Mouse (Mus musculus) midbrain, embryonic 12.5 days (tissue): Measurements from ENCODE around the gene Zfp787. TPM values are rescaled to one million over a fixed set of nuclear protein-coding genes. Genes with fewer than 3 reads are reported as not detected.
"Not testable (repeated sequence)": the region's sequence is repeated elsewhere in the genome, so short reads cannot be mapped to it uniquely, and the experiment has no call there.

Experiments
- ATAC-seq: fragments of 200-750 bp; cut with Nextera tagmentation; 2 replicates; pipeline ENCODE4 v1.8.0; 2017; ENCODE audit warnings: low read depth, moderate TSS enrichment, moderate library complexity; ENCODE audit not compliant: low FRiP score
- H3K27ac ChIP-seq: fragments of 300-500 bp; sonication (generic); replicated peaks from 2 replicates; pipeline ENCODE4 v1.5.1; 2016; ENCODE audit warnings: mild to moderate bottlenecking
- H3K27me3 ChIP-seq: fragments of 300-500 bp; sonication (generic); 2 replicates; pipeline ENCODE4 v1.6.1; 2016; ENCODE audit warnings: mild to moderate bottlenecking
- H3K36me3 ChIP-seq: fragments of 300-500 bp; sonication (generic); 2 replicates; pipeline ENCODE4 v1.6.1; 2016
- H3K4me1 ChIP-seq: fragments of 300-500 bp; sonication (generic); 2 replicates; pipeline ENCODE4 v1.6.1; 2016
- H3K4me2 ChIP-seq: fragments of 300-500 bp; sonication (generic); replicated peaks from 2 replicates; pipeline ENCODE4 v1.6.1; 2016; ENCODE audit warnings: mild to moderate bottlenecking, moderate library complexity
- H3K4me3 ChIP-seq: fragments of 300-500 bp; sonication (generic); 2 replicates; pipeline ENCODE4 v1.5.1; 2016; ENCODE audit warnings: mild to moderate bottlenecking
- H3K9ac ChIP-seq: fragments of 300-500 bp; sonication (generic); replicated peaks from 2 replicates; pipeline ENCODE4 v1.6.1; 2016; ENCODE audit warnings: mild to moderate bottlenecking, moderate library complexity
- H3K9me3 ChIP-seq: fragments of 300-500 bp; sonication (generic); 2 replicates; pipeline ENCODE4 v1.6.1; 2016; ENCODE audit warnings: mild to moderate bottlenecking
- WGBS: fragments of 180-500 bp; shearing (Covaris S2); methylation state at CpG from one replicate; pipeline ENCODE4 v1.1.7; 2016; 5-methylcytosine and 5-hydroxymethylcytosine counted together
- polyA plus RNA-seq: library from polyadenylated mRNA; unstranded; fragments of >200 nt; fragmentation: Nextera tagmentation; extraction: Ambion mirVana; gene quantifications from 2 replicates; pipeline ENCODE4 v1.2.1, GENCODE M21; 2016

The Zfp787 gene
- polyA plus RNA-seq, 1 experiment from 2014 or later, result 33.1 TPM

DNA sequence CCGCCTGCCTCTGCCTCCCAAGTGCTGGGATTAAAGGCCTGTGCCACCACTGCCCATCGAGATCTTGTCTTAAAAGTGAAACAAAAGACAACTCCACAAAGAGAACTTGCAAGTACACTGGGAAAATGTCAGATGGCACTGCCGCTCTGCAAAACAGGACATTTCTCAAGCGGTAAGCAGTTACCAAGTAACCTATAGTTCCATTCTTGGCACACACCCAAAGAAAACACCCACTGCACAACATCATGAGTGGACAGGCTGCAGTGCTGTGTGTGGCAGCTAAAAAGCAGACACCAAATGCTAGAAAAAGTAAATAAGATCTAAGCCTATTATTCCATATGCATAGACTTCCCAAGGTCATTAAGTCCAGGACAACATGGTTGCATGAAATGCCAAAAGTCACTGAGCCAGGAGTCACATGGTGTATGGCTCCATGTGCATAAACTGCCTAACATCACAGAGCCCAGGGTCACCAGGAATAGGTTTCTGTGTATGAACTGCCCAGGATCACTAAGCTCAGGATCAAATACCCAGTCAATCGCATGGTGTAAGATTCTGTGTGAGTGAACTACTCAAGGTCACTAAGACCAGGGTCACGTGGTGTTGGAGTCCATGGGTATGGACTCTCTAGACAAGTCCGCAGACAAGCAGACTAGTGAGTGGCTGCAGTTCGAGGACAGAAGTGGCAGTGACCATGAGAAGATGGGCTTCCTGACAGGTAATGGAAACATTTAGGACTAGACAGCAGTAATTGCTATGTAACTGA, 10.2 kb downstream of the Zfp787 start:
- H3K4me2 ChIP-seq, result no peak overlapping the region
- H3K4me1 ChIP-seq, result peaks cover 9% of the 10 kb centered on the region; the same call in 1 of the 2 replicates
- ATAC-seq, result no peak
- H3K9ac ChIP-seq, result no peak overlapping the region
- no peaks in the 10 kb centered on the region for H3K27me3 ChIP-seq
- 88% methylated on average over 8 of the region's 8 CpGs for WGBS
- H3K9me3 ChIP-seq, result no peaks in the 10 kb centered on the region
- H3K36me3 ChIP-seq, result peaks cover 15% of the 10 kb centered on the region
- H3K4me3 ChIP-seq, result no peak overlapping the region
- no peak overlapping the region for H3K27ac ChIP-seq

DNA sequence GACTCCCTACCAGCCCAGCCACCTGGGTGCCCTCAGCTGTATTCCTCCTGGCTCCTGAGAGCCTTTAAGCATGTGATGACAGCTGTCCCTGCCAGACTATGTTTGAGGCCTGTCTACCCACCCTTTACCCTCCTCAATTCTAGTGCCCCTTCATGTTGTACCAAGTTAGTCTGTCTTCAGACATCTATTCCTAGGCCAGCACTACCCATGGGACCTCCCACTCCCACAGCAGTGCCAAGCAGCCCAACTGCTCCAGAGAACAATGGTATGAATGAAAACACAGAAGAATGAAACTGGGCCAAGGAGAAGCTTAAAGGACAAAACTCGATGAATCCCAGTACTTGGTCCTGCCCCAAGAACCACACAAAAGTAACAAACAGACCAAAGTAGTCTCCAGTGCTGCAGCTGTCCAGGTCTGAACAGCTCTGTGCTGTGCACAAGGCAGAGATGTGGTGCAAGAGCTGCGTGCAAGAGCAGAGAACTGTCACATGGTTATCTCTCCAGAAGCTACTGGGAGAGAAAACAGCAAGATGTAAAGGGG, 11.7 kb downstream of the Zfp787 start:
- Histone ChIP-seq H3K9ac (no peak overlapping the region), H3K4me2 (no peak overlapping the region), H3K4me3 (no peak overlapping the region), H3K4me1 (peaks cover 6% of the 10 kb centered on the region; the same call in 1 of the 2 replicates), H3K9me3 (no peaks in the 10 kb centered on the region), H3K36me3 (peaks cover 20% of the 10 kb centered on the region), H3K27me3 (no peaks in the 10 kb centered on the region), H3K27ac (no peak overlapping the region)
- ATAC-seq, result no peak
- WGBS, result 91% methylated on average over 2 of the region's 2 CpGs

DNA sequence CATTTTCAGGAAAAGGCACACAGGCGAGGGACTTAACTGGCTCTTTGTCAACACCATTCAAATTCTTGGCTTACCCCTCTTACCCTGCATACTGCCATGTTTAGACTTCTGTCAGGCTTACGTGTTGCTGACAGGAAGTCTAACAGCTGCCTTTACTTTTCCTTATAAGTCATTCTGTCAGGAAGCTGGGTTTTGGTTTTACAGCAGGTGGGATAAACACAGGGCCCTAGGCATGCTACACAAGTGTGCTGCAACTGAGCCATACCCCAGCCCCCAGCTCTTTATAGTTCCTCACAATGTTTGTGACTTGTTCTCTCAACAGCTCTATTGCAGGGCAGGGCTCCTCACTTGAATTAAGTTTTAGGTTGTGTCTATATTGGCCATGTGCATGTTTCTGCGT, 16.5 kb downstream of the Zfp787 start:
- ATAC-seq, result no peak
- H3K9me3 ChIP-seq, result no peaks in the 10 kb centered on the region
- H3K27ac ChIP-seq, result no peak overlapping the region
- whole genome bisulfite sequencing, result 83% methylated on average over 3 of the region's 3 CpGs
- H3K27me3 ChIP-seq, result no peaks in the 10 kb centered on the region
- no peak overlapping the region for H3K9ac ChIP-seq
- H3K4me3 ChIP-seq, result no peak overlapping the region
- H3K4me1 ChIP-seq, result no peaks in the 10 kb centered on the region
- H3K4me2 ChIP-seq, result no peak overlapping the region
- peaks cover 32% of the 10 kb centered on the region for H3K36me3 ChIP-seq

DNA sequence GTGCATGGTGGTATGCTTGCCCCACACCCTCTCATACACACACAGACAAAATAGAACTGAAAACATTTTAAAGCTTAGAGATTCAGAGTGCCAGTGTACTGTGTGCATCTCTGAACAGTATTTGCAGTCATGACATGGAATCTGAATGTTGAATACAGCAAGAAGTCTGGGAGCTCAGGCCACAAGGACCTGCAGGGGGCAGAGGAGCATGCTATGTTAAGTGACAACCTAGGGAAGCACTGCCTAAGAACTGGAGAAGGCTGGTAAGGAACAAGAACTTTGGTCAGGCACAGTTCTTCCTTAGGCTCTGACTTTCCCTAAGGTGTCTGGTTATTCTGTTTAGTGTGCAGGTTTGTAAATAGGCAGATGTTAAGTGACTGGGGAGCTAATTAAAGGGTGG, 19.3 kb downstream of the Zfp787 start:
- H3K4me2 ChIP-seq, result no peak overlapping the region
- no peak overlapping the region for H3K4me3 ChIP-seq
- no peaks in the 10 kb centered on the region for H3K27me3 ChIP-seq
- no peak for ATAC-seq
- H3K9me3 ChIP-seq, result no peaks in the 10 kb centered on the region
- no peaks in the 10 kb centered on the region for H3K4me1 ChIP-seq
- no peak overlapping the region for H3K27ac ChIP-seq
- no peak overlapping the region for H3K9ac ChIP-seq
- H3K36me3 ChIP-seq, result peaks cover 52% of the 10 kb centered on the region

DNA sequence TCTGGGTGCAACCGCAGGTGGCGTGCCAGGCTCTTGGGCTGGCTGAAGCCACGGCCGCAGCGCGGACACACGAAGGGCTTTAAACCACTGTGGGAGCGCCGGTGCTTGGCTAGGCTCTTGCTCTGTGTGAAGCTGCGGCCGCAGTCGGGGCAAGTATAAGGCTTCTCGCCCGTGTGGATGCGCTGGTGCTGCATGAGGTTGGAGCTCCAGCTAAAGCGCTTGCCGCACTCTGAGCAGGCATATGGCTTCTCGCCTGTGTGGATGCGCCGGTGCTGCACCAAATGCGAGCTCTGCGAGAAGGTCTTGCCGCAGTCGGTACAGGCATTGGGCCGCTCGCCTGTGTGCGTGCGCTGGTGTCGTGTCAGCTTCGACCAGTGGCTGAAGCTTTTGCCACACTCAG, 23.2 kb downstream of the Zfp787 start:
- no peaks in the 10 kb centered on the region for H3K27me3 ChIP-seq
- H3K4me1 ChIP-seq, result no peaks in the 10 kb centered on the region
- H3K4me2 ChIP-seq, result no peak overlapping the region
- 0 out of 2 replicates have a peak, but pooled peaks have one; percentile 3 for ATAC-seq
- no peak overlapping the region for H3K27ac ChIP-seq
- H3K4me3 ChIP-seq, result no peak overlapping the region
- WGBS, result 78% methylated on average over 30 of the region's 30 CpGs
- no peak overlapping the region for H3K9ac ChIP-seq
- H3K9me3 ChIP-seq, result no peaks in the 10 kb centered on the region
- peaks cover 44% of the 10 kb centered on the region for H3K36me3 ChIP-seq

DNA sequence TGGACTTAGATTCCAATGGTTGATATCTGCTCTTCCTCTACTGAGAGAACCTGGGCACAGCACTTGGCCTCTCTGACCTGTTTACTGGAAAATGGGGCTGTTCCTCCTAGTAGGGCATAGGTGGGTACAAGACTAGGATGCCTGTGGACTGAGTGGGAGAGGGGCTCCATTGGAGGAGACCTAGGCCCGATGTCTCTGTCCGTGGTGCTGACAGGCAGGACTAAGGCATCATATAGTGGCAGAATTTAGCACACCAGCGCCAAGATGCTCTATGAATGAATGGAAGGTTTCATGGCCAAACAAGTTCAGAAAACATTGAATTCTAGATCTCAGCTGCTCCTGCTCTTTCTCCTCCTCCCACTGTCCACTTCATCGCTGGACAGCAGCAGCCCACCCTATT, 25.5 kb downstream of the Zfp787 start:
- no peaks in the 10 kb centered on the region for H3K9me3 ChIP-seq
- H3K9ac ChIP-seq, result no peak overlapping the region
- H3K4me1 ChIP-seq, result no peaks in the 10 kb centered on the region
- H3K27me3 ChIP-seq, result no peaks in the 10 kb centered on the region
- no peak overlapping the region for H3K27ac ChIP-seq
- no peak overlapping the region for H3K4me3 ChIP-seq
- WGBS, result 43% methylated on average over 4 of the region's 4 CpGs
- no peak overlapping the region for H3K4me2 ChIP-seq
- H3K36me3 ChIP-seq, result peaks cover 35% of the 10 kb centered on the region
- ATAC-seq, result no peak

DNA sequence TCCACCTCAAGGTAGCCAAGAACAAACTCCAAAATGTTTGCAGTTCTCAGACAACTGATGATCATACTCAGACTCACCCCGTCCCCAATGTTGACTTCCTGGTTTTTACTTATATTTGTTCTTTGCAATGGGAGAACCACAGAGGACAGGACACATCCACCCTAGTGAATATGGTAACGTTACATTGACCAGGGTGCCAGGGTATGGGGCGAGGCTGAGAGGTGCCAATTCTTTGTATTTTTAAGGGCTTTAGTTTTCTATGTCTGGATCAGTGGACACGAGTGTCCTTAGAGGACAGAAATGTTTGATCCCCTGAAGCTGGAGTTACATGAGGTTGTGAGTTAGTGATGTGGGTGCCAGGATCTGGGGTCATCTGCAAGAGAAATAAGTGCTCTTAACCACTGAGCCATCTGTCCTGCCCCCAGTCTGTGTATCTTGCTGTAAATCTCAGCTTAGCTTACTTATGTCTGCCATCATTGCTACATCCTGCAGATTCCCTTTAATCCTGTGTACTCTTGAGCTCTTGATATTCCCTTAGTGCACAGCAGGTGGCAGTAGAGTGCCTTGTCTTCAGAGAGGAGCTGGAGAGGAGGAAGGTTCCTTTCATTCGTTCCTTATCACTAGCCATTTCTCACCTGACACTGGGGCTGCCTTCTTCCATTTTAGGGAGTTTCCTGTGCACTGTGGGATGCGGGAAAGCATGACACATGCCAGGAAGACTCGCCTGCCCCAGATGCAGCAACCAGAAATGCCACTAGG, 28.9 kb downstream of the Zfp787 start:
- Histone ChIP-seq H3K4me1 (no peaks in the 10 kb centered on the region), H3K9ac (no peak overlapping the region; the same call in 1 of the 2 replicates), H3K4me2 (no peak overlapping the region), H3K36me3 (peaks cover 10% of the 10 kb centered on the region), H3K27ac (no peak overlapping the region), H3K27me3 (no peaks in the 10 kb centered on the region), H3K9me3 (no peaks in the 10 kb centered on the region), H3K4me3 (no peak overlapping the region)
- WGBS, result 37% methylated on average over 7 of the region's 7 CpGs
- peak; percentile 32 for ATAC-seq

DNA sequence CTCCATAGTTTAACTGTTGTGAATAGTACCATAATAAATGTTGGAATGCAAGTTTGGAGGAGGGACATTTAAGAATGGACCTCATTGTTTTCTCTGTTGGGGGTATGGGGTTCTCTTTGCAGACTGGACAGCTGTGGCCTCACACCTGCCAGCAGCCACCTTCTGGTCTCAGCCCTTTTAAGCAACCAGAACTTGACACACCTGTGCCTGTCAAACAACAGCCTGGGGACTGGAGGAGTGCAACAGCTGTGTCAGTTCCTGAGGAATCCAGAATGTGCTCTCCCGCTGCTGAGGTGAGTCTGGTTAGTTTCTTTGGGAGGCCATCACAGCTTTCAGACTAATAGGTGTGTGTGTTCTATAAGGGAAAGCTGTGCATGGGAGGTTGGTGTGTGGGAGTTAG, 34.7 kb downstream of the Zfp787 start:
- H3K27me3 ChIP-seq, result not testable (repeated sequence)

DNA sequence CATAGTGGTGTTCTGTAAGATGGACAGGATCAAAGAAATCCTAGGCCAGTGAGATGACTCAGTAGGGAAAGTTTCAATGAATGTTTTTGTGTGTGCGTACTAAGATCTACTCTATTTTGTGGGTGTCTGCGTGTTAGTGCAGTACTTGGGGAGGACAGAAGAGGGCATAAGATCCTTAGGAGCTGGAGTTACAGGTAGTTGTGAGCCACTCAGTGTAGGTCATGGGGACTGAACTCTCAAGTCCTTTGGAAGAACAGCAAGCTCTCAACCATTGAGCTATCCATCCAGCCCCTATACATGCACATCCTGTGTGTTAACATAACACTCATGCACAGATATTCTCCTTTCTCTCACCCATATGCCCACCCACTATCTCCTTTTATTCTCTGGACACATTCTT, 35.7 kb downstream of the Zfp787 start:
- not testable (repeated sequence) for ATAC-seq, H3K9ac ChIP-seq, H3K4me2 ChIP-seq, H3K9me3 ChIP-seq, H3K4me1 ChIP-seq, H3K27me3 ChIP-seq, H3K27ac ChIP-seq, H3K4me3 ChIP-seq, H3K36me3 ChIP-seq
- WGBS, result 80% methylated on average over 2 of the region's 2 CpGs

More for the DNA sequence above, 34.7 kb downstream of the Zfp787 start:
- H3K4me1 ChIP-seq, H3K36me3 ChIP-seq, ATAC-seq, H3K4me3 ChIP-seq, H3K27ac ChIP-seq, H3K9me3 ChIP-seq, H3K4me2 ChIP-seq, H3K9ac ChIP-seq: not testable (repeated sequence)
- WGBS, result 78% methylated on average over 1 of the region's 1 CpGs

DNA sequence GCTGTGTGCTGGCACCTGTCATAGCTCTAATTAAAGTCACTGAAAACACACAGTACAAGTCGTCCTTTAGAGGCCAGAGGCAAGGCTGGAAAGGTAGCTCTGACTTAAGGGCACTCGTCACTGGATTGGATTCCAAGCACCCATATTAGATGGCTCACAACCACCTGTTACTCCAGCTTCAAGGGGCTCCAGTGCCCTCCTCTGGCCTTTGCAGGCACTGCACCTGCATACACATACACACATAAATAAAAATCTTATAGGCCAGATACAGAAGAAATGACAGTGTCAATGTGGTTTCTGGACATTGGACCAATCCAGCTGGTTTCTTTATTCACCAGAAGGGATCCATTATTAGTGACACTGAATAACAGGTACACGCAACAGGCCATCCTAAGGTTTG, 36.3 kb downstream of the Zfp787 start:
- Histone ChIP-seq H3K4me3 (no peak overlapping the region), H3K9me3 (no peaks in the 10 kb centered on the region), H3K4me1 (no peaks in the 10 kb centered on the region), H3K36me3 (no peaks in the 10 kb centered on the region), H3K9ac (no peak overlapping the region), H3K27ac (no peak overlapping the region), H3K27me3 (no peaks in the 10 kb centered on the region), H3K4me2 (no peak overlapping the region)
- no peak for ATAC-seq
- WGBS, result 76% methylated on average over 3 of the region's 3 CpGs
